Mouse (Mus musculus): ENCODE results near the gene Rftn1. TPM values are rescaled to one million over a fixed set of nuclear protein-coding genes. Genes with fewer than 3 reads are reported as not detected.

Rftn1 gene
- polyA plus RNA-seq, 1 experiment = 102 TPM

DNA sequence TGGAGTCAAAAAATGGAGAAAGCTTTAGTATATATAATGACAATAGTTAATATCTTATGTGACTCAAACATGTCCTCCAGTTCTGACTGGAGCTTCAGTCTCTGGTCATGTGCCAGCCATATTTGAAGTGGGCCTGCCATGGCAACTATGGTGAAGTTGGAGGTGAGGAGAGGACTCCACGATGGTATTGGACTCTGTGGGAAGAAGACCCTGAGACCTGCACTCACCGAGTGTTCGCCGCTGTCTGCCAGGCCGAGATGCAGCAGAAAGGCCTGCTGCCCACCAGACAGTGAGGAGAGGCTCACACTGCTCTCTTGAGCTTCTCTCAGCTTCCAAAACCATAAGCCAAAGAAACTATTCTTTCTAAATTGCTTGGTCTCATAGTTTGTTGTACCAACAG is 43.5 kb upstream of the Rftn1 start:
- DNase-seq = no peak
- Histone ChIP-seq H3K4me3 (ENCODE audit: control insufficient read depth, insufficient read depth, low read length) (no peak overlapping the region), H3K36me3 (ENCODE audit: control insufficient read depth, insufficient read depth, low read length) (no peaks in the 10 kb centered on the region), H3K27me3 (ENCODE audit: control insufficient read depth, insufficient read depth, low read length) (no peaks in the 10 kb centered on the region), H3K27ac (ENCODE audit: control insufficient read depth, insufficient read depth, low read length) (no peak overlapping the region), H3K4me1 (replicated peaks; ENCODE audit: control insufficient read depth, insufficient read depth, low read length) (no peaks in the 10 kb centered on the region; the same call in 1 of the 2 replicates)
- WGBS = 93% methylated on average over 5 of the region's 5 CpGs
- TF ChIP-seq POLR2A (IDR thresholded peaks at IDR 0.05; ENCODE audit: control insufficient read depth, extremely low read depth, insufficient read depth, low read length, poor library complexity) (no peak), CTCF (IDR thresholded peaks at IDR 0.05; ENCODE audit: borderline replicate concordance, control insufficient read depth, extremely low read depth, insufficient read depth, low read length, poor library complexity) (no peak)

DNA sequence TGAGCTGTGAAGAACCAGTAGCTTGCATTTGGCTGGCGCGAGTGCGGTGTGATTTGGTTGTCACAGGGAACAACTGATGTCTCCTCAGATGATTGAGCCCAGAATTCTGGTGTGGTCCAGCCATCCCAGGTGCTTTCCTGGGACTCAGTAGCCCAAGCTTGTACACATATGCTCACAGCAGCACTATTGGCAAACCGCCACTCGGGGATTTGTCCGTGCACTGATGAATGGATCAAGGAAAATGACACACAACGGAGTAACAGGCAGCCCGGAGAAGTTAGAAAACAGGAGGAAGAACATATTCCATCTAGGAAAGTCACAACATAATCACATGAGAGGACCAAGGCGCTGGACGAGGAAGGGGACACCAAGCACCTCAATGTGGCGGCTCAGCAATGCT is 42.3 kb upstream of the Rftn1 start:
- TF ChIP-seq POLR2A (IDR thresholded peaks at IDR 0.05; ENCODE audit: control insufficient read depth, extremely low read depth, insufficient read depth, low read length, poor library complexity) (no peak), CTCF (IDR thresholded peaks at IDR 0.05; ENCODE audit: borderline replicate concordance, control insufficient read depth, extremely low read depth, insufficient read depth, low read length, poor library complexity) (no peak)
- 94% methylated on average over 11 of the region's 11 CpGs for WGBS
- H3K27me3 ChIP-seq (ENCODE audit: control insufficient read depth, insufficient read depth, low read length) = no peaks in the 10 kb centered on the region

DNA sequence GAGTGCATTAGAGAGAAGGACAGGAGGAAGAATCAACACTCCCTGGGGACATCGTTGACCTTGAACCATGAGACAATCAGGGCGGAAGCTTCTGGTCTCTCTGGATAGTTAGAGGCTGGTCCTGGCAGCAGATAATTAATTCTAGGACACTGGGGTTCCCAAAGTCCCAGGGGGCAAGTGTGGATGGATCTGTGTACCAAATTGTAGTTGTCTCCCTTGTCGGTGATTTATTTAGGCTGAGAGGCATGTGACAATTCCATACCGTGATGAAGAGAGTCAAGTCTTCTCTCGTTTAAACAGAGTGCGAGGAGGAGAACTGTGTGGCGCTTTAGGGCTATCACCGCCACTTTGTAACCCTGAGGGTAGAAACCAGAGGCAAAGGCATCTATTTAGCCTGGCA is 40.7 kb upstream of the Rftn1 start:
- WGBS = 96% methylated on average over 8 of the region's 8 CpGs
- H3K27ac ChIP-seq (ENCODE audit: control insufficient read depth, insufficient read depth, low read length) = no peak overlapping the region
- no peak for TF ChIP-seq CTCF (IDR thresholded peaks at IDR 0.05; ENCODE audit: borderline replicate concordance, control insufficient read depth, extremely low read depth, insufficient read depth, low read length, poor library complexity)
- no peak for TF ChIP-seq POLR2A (IDR thresholded peaks at IDR 0.05; ENCODE audit: control insufficient read depth, extremely low read depth, insufficient read depth, low read length, poor library complexity)

More for the DNA sequence above, 42.3 kb upstream of the Rftn1 start:
- Histone ChIP-seq H3K4me3 (ENCODE audit: control insufficient read depth, insufficient read depth, low read length) (no peak overlapping the region), H3K27ac (ENCODE audit: control insufficient read depth, insufficient read depth, low read length) (no peak overlapping the region), H3K36me3 (ENCODE audit: control insufficient read depth, insufficient read depth, low read length) (no peaks in the 10 kb centered on the region), H3K4me1 (replicated peaks; ENCODE audit: control insufficient read depth, insufficient read depth, low read length) (no peaks in the 10 kb centered on the region; the same call in 1 of the 2 replicates)
- DNase-seq = no peak

DNA sequence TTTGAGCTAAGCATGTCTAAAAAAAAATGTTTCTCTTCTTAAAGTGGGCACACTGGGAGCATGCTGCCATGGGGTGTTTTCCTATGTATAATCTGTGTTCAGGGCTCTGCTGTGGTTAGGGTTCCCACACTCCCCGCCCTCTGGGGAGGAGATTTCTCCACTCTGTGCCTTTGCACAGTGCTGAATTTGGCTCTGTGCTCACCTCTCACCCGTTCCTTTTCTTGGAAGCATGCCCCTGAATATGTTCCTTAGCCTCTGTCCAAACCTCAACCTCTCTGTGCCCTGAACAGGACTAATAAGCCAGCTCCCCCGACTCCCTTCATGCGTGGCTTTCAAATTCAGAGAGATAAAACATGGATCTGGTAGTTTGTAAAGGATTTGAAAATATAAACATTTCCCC is 39.1 kb upstream of the Rftn1 start:
- Histone ChIP-seq H3K36me3 (ENCODE audit: control insufficient read depth, insufficient read depth, low read length) (no peaks in the 10 kb centered on the region), H3K27ac (ENCODE audit: control insufficient read depth, insufficient read depth, low read length) (no peak overlapping the region), H3K4me1 (replicated peaks; ENCODE audit: control insufficient read depth, insufficient read depth, low read length) (no peaks in the 10 kb centered on the region; the same call in 1 of the 2 replicates), H3K4me3 (ENCODE audit: control insufficient read depth, insufficient read depth, low read length) (no peak overlapping the region), H3K27me3 (ENCODE audit: control insufficient read depth, insufficient read depth, low read length) (no peaks in the 10 kb centered on the region)
- TF ChIP-seq POLR2A (IDR thresholded peaks at IDR 0.05; ENCODE audit: control insufficient read depth, extremely low read depth, insufficient read depth, low read length, poor library complexity) (no peak), CTCF (IDR thresholded peaks at IDR 0.05; ENCODE audit: borderline replicate concordance, control insufficient read depth, extremely low read depth, insufficient read depth, low read length, poor library complexity) (no peak)
- WGBS = 44% methylated on average over 4 of the region's 4 CpGs
- DNase-seq = no peak

More for the DNA sequence above, 40.7 kb upstream of the Rftn1 start:
- Histone ChIP-seq H3K4me1 (replicated peaks; ENCODE audit: control insufficient read depth, insufficient read depth, low read length) (no peaks in the 10 kb centered on the region; the same call in 1 of the 2 replicates), H3K36me3 (ENCODE audit: control insufficient read depth, insufficient read depth, low read length) (no peaks in the 10 kb centered on the region), H3K4me3 (ENCODE audit: control insufficient read depth, insufficient read depth, low read length) (no peak overlapping the region), H3K27me3 (ENCODE audit: control insufficient read depth, insufficient read depth, low read length) (no peaks in the 10 kb centered on the region)
- DNase-seq = no peak

DNA sequence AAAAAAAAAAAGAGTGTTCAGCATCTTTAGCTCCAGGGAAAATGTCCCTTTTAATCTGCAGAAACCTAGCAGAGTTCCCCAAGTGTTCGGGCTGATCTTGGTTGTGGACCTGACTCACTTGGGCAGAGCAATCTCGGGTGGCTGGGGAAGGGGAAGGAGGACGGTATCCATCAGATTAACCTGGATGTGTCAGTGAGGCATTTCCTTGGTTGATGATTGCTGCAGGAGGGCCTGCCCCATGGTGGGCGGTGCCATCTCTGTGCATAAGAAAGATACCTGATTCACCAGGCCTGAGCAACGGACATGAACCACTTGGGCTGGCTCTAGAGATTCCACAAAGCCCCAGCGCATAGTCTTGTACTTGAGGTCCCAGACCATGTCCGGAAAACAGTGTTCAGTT is 36.9 kb upstream of the Rftn1 start:
- H3K36me3 ChIP-seq (ENCODE audit: control insufficient read depth, insufficient read depth, low read length) = no peaks in the 10 kb centered on the region
- no peaks in the 10 kb centered on the region for H3K27me3 ChIP-seq (ENCODE audit: control insufficient read depth, insufficient read depth, low read length)
- TF ChIP-seq CTCF (IDR thresholded peaks at IDR 0.05; ENCODE audit: borderline replicate concordance, control insufficient read depth, extremely low read depth, insufficient read depth, low read length, poor library complexity) = no peak
- TF ChIP-seq POLR2A (IDR thresholded peaks at IDR 0.05; ENCODE audit: control insufficient read depth, extremely low read depth, insufficient read depth, low read length, poor library complexity) = no peak
- 95% methylated on average over 7 of the region's 7 CpGs for WGBS
- no peak overlapping the region for H3K4me3 ChIP-seq (ENCODE audit: control insufficient read depth, insufficient read depth, low read length)
- H3K27ac ChIP-seq (ENCODE audit: control insufficient read depth, insufficient read depth, low read length) = no peak overlapping the region
- DNase-seq = no peak
- H3K4me1 ChIP-seq (replicated peaks; ENCODE audit: control insufficient read depth, insufficient read depth, low read length) = no peaks in the 10 kb centered on the region; the same call in 1 of the 2 replicates

DNA sequence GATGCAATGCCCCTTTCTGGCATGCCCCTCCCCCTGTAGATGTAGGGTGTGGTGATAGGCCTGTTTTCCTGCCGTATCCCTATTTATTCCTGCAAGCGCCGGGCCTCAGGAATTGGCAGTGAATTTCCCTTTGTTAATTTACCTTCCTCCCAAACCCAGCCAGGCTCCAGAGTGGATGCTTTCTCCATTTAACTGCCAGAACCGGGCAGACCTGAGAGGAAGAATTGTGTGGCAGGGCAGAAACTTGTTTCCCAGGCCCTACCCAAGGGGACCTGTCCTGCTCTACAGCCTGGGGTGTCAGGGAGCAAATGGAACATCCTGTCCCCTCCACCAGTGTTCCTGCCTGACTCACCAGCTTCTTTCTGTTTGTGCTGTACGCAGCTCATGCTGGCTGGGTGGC is 34.2 kb upstream of the Rftn1 start:
- Histone ChIP-seq H3K36me3 (ENCODE audit: control insufficient read depth, insufficient read depth, low read length) (no peaks in the 10 kb centered on the region), H3K27me3 (ENCODE audit: control insufficient read depth, insufficient read depth, low read length) (no peaks in the 10 kb centered on the region), H3K4me3 (ENCODE audit: control insufficient read depth, insufficient read depth, low read length) (no peak overlapping the region), H3K27ac (ENCODE audit: control insufficient read depth, insufficient read depth, low read length) (no peak overlapping the region), H3K4me1 (replicated peaks; ENCODE audit: control insufficient read depth, insufficient read depth, low read length) (no peaks in the 10 kb centered on the region; the same call in 1 of the 2 replicates)
- no peak for DNase-seq
- WGBS = 92% methylated on average over 5 of the region's 5 CpGs
- no peak for TF ChIP-seq CTCF (IDR thresholded peaks at IDR 0.05; ENCODE audit: borderline replicate concordance, control insufficient read depth, extremely low read depth, insufficient read depth, low read length, poor library complexity)
- TF ChIP-seq POLR2A (IDR thresholded peaks at IDR 0.05; ENCODE audit: control insufficient read depth, extremely low read depth, insufficient read depth, low read length, poor library complexity) = no peak

DNA sequence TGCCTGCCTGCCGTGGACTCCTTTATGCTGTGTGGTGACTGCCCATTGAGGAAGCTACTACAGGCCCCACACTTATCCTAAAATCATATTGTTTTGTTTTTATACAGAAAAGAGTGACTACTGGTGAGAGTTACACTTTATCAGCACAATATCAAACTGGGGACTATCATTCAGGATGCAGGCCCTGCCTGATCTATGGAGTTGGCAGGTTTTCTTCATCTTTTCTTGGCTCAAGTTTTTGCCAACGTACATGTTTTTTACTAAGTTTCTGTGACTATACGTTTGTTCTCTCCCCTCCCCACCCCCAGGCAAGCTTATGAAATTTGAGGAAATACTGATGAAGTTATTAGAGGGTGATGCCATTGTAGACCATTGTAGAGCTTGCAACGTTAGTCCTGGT is 27.5 kb upstream of the Rftn1 start:
- Histone ChIP-seq H3K4me1 (replicated peaks; ENCODE audit: control insufficient read depth, insufficient read depth, low read length) (no peaks in the 10 kb centered on the region), H3K27me3 (ENCODE audit: control insufficient read depth, insufficient read depth, low read length) (no peaks in the 10 kb centered on the region), H3K27ac (ENCODE audit: control insufficient read depth, insufficient read depth, low read length) (no peak overlapping the region), H3K36me3 (ENCODE audit: control insufficient read depth, insufficient read depth, low read length) (no peaks in the 10 kb centered on the region), H3K4me3 (ENCODE audit: control insufficient read depth, insufficient read depth, low read length) (no peak overlapping the region)
- 87% methylated on average over 4 of the region's 4 CpGs for WGBS
- DNase-seq = no peak
- TF ChIP-seq CTCF (IDR thresholded peaks at IDR 0.05; ENCODE audit: borderline replicate concordance, control insufficient read depth, extremely low read depth, insufficient read depth, low read length, poor library complexity) = no peak
- TF ChIP-seq POLR2A (IDR thresholded peaks at IDR 0.05; ENCODE audit: control insufficient read depth, extremely low read depth, insufficient read depth, low read length, poor library complexity) = no peak

Measured in thymus, adult 2 months (tissue).